Mouse (Mus musculus): Measurements from ENCODE around the gene Axdnd1. TPM values are rescaled to one million over a fixed set of nuclear protein-coding genes. Genes with fewer than 3 reads are reported as not detected.

The Axdnd1 gene
- polyA plus RNA-seq, 1 experiment from 2014 or later, result 0.30 TPM

DNA sequence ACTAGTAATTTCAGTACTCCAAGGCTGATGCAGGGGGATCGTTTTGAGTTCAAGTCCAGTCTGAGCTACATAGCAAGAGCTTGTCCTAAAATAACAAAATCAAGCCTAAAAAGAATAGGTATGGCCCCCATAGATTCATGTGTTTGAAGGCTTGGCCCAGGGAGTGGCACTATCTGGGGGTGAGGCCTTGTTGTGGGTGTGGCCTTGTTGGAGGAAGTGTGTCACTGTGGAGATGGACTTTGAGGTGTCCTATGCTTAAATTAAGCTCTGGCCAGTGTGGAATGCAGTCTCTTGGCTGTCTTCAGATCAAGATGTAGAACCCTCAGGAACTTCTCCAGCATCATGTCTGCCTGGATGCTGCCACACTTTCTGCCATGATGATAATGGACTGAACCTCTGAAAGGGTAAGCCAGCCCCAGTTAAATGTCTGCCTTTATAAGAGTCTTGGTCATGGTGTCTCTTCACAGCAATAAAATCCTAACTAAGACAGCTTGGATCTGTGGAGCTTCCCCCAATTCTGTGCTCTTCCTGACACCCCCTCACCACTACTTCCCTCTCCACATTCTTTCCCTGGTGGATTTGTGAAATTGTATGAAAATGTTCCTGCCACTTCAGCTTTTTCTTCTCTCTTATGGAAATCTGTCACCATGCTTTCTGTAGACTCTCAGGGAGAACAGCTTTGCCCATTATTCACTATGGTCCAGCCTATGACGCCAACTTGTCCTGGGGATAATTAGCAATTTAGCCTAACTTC is 34.2 kb upstream of the Axdnd1 start:
- no peaks in the 10 kb centered on the region for H3K9me3 ChIP-seq (replicated peaks)
- no peak overlapping the region for H3K4me3 ChIP-seq
- H3K4me1 ChIP-seq, result peaks cover 6% of the 10 kb centered on the region; the same call in 1 of the 2 replicates
- no peak overlapping the region for H3K4me2 ChIP-seq
- H3K27me3 ChIP-seq, result no peaks in the 10 kb centered on the region
- peaks cover 3% of the 10 kb centered on the region; the same call in 1 of the 2 replicates for H3K36me3 ChIP-seq (ENCODE audit: poor library complexity, severe bottlenecking)
- ATAC-seq, result no peak
- no peak overlapping the region for H3K27ac ChIP-seq
- no peak overlapping the region for H3K9ac ChIP-seq
- WGBS, result 90% methylated on average over 2 of the region's 2 CpGs

DNA sequence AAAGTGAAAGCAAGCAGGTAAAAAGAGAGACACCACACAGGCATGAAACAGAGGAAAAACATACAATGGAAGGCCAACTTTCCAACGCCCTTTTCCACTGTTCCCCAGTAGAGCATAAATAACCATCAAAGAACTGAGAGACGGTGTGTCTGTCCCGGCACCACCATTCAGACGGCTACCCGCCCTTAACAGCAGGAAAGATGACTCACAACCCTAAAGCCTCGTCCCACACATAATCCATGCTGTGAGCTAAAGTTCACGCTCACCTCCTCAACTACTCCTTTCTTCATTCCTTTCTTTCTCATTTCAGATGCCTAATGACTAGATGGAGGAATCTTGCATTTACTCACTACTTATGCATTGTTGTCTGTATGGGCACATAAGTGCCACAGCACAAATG is 33.4 kb upstream of the Axdnd1 start:
- ATAC-seq, result no peak
- Histone ChIP-seq H3K27me3 (no peaks in the 10 kb centered on the region), H3K4me3 (no peak overlapping the region), H3K9me3 (replicated peaks) (no peaks in the 10 kb centered on the region), H3K36me3 (ENCODE audit: poor library complexity, severe bottlenecking) (peaks cover 3% of the 10 kb centered on the region; the same call in 1 of the 2 replicates), H3K9ac (no peak overlapping the region), H3K4me1 (peaks cover 10% of the 10 kb centered on the region; the same call in 1 of the 2 replicates), H3K27ac (no peak overlapping the region), H3K4me2 (no peak overlapping the region)
- WGBS, result 69% methylated on average over 7 of the region's 7 CpGs

DNA sequence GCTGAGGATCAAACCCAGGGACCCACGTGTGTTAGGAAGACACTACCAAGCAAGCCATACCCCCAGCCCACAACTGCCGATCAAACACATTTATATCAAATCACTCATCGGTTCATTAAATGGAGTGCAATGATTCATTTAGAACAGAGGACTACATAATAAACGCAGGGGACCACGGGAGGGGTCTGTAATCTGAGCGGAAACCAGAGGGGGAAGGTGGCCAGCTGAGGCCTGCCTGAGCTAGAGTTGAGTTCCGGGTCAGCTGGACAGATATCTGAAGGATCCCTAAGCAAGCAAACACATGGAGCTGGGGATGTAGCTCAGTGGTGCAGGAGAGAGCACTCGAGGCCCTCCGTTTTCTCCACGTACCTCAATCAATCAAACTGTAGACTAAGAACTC is 32.9 kb upstream of the Axdnd1 start:
- WGBS, result 88% methylated on average over 10 of the region's 10 CpGs
- Histone ChIP-seq H3K27me3 (no peaks in the 10 kb centered on the region), H3K4me3 (no peak overlapping the region), H3K36me3 (ENCODE audit: poor library complexity, severe bottlenecking) (peaks cover 3% of the 10 kb centered on the region; the same call in 1 of the 2 replicates), H3K4me1 (peaks cover 10% of the 10 kb centered on the region; the same call in 1 of the 2 replicates), H3K4me2 (no peak overlapping the region), H3K9ac (no peak overlapping the region), H3K27ac (no peak overlapping the region), H3K9me3 (replicated peaks) (no peaks in the 10 kb centered on the region)
- ATAC-seq, result no peak

DNA sequence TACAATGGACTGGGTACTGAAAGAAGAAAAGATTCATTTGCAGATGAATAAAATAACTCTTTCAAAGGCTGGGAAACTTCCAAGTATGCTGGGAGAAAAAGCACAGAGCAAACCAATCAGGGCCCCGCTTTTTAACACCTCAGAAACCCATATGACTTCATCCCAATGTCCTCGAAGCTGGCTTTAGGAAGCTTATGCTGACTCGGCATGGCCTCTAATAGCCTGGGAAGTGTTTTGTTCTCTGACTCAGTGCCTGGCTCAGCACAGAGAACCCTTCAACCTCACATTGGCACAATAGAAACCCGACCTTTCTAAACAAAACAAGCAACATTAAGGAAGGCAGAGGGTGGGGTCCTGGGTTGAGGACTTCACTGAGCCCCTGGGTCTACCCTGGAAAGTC is 29.5 kb upstream of the Axdnd1 start:
- H3K9ac ChIP-seq, result no peak overlapping the region
- no peaks in the 10 kb centered on the region for H3K9me3 ChIP-seq (replicated peaks)
- H3K27me3 ChIP-seq, result no peaks in the 10 kb centered on the region
- peaks cover 3% of the 10 kb centered on the region; the same call in 1 of the 2 replicates for H3K36me3 ChIP-seq (ENCODE audit: poor library complexity, severe bottlenecking)
- no peak for ATAC-seq
- 19% methylated on average over 4 of the region's 4 CpGs for WGBS
- no peak overlapping the region for H3K4me2 ChIP-seq
- H3K4me3 ChIP-seq, result no peak overlapping the region
- peaks cover 11% of the 10 kb centered on the region for H3K4me1 ChIP-seq
- no peak overlapping the region for H3K27ac ChIP-seq

DNA sequence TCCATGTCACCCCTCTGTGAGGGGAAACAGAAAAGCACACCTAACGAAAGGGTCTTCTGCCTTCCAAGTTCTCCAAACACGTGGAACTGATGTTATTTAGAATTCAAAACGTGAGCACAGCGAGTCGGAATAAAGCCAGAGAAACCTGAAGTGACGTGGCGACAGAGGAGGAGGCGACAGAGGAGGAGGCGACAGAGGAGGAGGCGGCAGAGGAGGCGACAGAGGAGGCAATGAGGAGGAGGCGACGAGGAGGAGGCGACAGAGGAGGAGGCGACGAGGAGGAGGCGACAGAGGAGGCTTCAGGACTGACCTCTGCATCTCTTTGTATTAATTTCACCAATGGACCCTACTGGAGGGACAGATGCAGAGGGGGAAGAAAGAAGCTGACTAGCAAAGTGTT is 28.7 kb upstream of the Axdnd1 start:
- 67% methylated on average over 17 of the region's 17 CpGs for WGBS
- H3K27me3 ChIP-seq, result no peaks in the 10 kb centered on the region
- H3K4me1 ChIP-seq, result peaks cover 18% of the 10 kb centered on the region
- no peak for ATAC-seq
- H3K36me3 ChIP-seq (ENCODE audit: poor library complexity, severe bottlenecking), result no peaks in the 10 kb centered on the region
- H3K9me3 ChIP-seq (replicated peaks), result no peaks in the 10 kb centered on the region
- no peak overlapping the region for H3K4me2 ChIP-seq
- H3K4me3 ChIP-seq, result no peak overlapping the region
- no peak overlapping the region for H3K9ac ChIP-seq
- no peak overlapping the region for H3K27ac ChIP-seq

DNA sequence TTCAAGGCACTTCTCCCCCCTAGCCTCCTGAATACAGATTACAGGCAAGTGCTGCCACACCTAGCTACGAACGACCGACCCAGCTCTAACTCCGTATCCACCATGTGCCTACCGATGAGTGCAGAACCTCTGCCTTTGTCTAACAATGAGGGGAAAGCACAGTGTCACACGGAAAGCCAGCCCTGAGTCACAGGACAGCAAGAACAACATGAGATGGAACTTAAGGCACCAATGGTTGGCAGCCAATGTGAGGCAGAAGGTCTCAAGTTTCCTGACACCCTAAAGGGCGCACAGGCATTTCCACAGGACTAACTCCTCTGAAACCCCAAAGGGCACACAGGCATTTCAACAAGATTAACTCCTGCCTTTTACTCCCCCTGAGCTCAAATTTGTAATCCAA is 28.1 kb upstream of the Axdnd1 start:
- H3K27ac ChIP-seq, result no peak overlapping the region
- H3K36me3 ChIP-seq (ENCODE audit: poor library complexity, severe bottlenecking), result no peaks in the 10 kb centered on the region
- peaks cover 21% of the 10 kb centered on the region for H3K4me1 ChIP-seq
- 85% methylated on average over 7 of the region's 7 CpGs for WGBS
- no peaks in the 10 kb centered on the region for H3K9me3 ChIP-seq (replicated peaks)
- H3K9ac ChIP-seq, result no peak overlapping the region
- no peak for ATAC-seq
- H3K4me2 ChIP-seq, result no peak overlapping the region
- H3K4me3 ChIP-seq, result no peak overlapping the region
- H3K27me3 ChIP-seq, result no peaks in the 10 kb centered on the region

DNA sequence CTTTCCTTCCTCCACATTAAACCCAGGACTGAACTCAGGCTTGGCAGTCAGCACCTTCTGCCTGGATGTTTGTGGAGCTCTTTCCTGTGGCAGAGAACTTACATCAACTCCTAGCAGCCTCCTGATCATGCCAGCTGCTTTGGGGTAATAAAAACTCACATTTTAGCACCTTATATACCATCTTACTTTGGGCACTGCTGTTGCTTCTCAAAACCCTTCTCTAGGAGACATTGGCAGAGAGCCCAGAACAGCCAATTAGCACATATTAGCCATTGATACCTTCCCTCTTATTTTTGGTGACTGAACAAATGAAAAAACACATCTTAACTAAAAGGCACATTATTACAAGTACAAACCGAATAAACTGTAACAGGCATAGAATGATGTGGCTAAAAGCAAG is 24.1 kb upstream of the Axdnd1 start:
- Histone ChIP-seq H3K36me3 (ENCODE audit: poor library complexity, severe bottlenecking) (peaks cover 17% of the 10 kb centered on the region), H3K9me3 (replicated peaks) (no peaks in the 10 kb centered on the region), H3K27ac (peak overlapping the region; percentile 26), H3K4me2 (no peak overlapping the region), H3K27me3 (no peaks in the 10 kb centered on the region), H3K4me3 (no peak overlapping the region), H3K9ac (no peak overlapping the region), H3K4me1 (peaks cover 14% of the 10 kb centered on the region)
- ATAC-seq, result peak; percentile 59; the same call in 1 of the 2 replicates
- WGBS, result 28% methylated on average over 1 of the region's 1 CpGs

DNA sequence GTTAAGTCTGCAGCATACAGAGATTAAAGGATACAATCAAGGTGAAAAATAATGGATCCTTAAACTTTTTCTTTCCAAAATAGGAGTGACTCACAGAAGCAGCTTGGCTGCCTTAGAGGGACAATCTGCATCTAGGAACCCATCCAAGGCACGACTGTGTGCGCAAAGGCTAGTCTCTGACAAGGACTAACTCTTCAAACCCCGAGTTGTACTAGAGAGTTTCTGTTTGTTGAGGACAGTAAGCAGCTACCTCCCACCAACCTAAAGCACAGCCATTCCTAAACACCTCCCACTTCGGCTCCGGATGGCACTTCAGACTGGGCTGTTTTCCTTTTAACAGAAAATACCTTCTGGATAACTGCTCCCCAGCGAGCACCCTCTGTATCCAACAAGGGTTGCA is 21.8 kb upstream of the Axdnd1 start:
- Histone ChIP-seq H3K9ac (no peak overlapping the region), H3K27ac (no peak overlapping the region)
- WGBS, result 89% methylated on average over 6 of the region's 6 CpGs

DNA sequence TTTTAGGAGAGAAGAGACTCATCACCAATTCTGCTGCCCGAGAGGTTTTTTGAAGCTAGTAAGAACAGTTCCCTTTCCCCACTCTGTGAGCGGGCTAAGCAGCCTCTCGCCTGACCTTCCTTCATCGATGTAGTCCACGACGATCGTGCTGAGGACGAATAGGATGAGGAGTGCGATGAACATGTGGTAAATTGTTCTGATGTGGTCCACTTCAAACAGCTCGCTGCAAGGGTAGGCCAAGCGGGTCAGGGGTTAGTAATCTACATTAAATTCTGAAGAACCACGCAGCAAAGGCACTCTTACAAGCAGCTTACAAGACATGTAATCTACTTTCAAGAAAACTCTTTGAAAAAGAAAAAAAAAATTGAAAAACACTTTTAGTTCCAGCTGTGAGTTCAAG is 21.3 kb upstream of the Axdnd1 start:
- H3K36me3 ChIP-seq (ENCODE audit: poor library complexity, severe bottlenecking), result peaks cover 38% of the 10 kb centered on the region
- H3K4me1 ChIP-seq, result peaks cover 11% of the 10 kb centered on the region
- no peaks in the 10 kb centered on the region for H3K27me3 ChIP-seq
- H3K9me3 ChIP-seq (replicated peaks), result no peaks in the 10 kb centered on the region
- H3K4me3 ChIP-seq, result no peak overlapping the region
- H3K4me2 ChIP-seq, result no peak overlapping the region
- H3K27ac ChIP-seq, result no peak overlapping the region
- H3K9ac ChIP-seq, result no peak overlapping the region
- 94% methylated on average over 12 of the region's 12 CpGs for WGBS
- ATAC-seq, result no peak

More for the DNA sequence above, 21.8 kb upstream of the Axdnd1 start:
- no peak for ATAC-seq
- Histone ChIP-seq H3K27me3 (no peaks in the 10 kb centered on the region), H3K4me3 (no peak overlapping the region), H3K36me3 (ENCODE audit: poor library complexity, severe bottlenecking) (peaks cover 33% of the 10 kb centered on the region), H3K4me2 (no peak overlapping the region), H3K4me1 (peaks cover 11% of the 10 kb centered on the region), H3K9me3 (replicated peaks) (no peaks in the 10 kb centered on the region)

DNA sequence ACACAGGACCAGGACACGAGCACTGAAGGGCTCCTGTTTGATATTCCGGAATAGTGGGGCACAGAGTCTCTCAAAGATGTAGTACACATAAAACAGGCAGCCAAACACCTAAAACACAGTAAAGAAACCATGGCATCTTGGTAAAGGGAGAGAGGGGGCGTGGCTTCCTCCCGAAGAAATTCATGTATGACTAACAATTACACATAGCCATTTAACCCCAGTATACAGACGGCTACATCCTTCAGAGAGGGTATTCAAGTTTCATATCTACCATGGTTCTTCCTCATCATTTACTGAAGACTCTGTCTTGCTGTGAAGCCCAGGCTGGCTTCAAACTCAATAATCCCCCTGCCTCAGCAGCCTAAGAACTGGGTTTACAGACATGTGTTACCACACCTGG is 16.8 kb upstream of the Axdnd1 start:
- no peak for ATAC-seq
- WGBS, result 92% methylated on average over 5 of the region's 5 CpGs
- Histone ChIP-seq H3K27ac (no peak overlapping the region), H3K36me3 (ENCODE audit: poor library complexity, severe bottlenecking) (peaks cover 66% of the 10 kb centered on the region), H3K9ac (no peak overlapping the region), H3K27me3 (no peaks in the 10 kb centered on the region), H3K4me3 (no peak overlapping the region), H3K4me2 (no peak overlapping the region), H3K9me3 (replicated peaks) (no peaks in the 10 kb centered on the region), H3K4me1 (no peaks in the 10 kb centered on the region)

DNA sequence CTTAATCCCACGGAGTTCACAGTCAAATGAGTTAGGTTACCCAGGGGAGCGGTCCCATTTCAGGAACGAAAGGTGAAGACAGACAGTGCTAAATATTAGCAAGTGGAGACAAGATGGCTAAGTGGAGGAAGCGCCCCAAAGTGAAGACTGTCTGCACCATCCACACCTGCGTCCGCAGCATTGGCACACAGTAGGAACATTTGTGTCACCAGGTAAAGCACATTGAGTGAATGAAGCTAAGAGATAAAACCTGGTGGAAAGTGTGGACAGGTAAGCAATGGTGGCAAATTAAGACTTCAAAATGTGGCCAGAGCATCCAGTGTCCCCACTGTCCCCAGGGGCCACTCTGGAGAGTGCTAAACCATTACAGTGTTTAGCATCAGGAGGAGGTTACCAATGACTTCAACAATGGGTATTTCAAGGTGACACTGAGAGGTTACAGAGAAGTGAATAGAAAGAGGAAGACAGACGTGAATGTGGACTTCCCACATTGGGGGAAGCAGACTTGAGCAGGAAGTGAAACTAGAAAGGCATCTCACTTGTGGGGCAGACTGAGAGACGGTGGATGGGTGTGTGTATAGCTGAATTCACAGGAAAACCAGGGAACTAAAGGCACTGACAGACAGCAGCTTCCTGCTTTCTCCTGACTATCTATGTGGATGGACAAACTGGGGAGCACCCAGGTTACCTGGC is 16.2 kb upstream of the Axdnd1 start:
- Histone ChIP-seq H3K4me3 (no peak overlapping the region), H3K36me3 (ENCODE audit: poor library complexity, severe bottlenecking) (peaks cover 71% of the 10 kb centered on the region), H3K4me2 (no peak overlapping the region), H3K27ac (no peak overlapping the region), H3K9me3 (replicated peaks) (no peaks in the 10 kb centered on the region), H3K4me1 (no peaks in the 10 kb centered on the region), H3K27me3 (no peaks in the 10 kb centered on the region), H3K9ac (no peak overlapping the region)
- no peak for ATAC-seq
- 97% methylated on average over 8 of the region's 8 CpGs for WGBS

DNA sequence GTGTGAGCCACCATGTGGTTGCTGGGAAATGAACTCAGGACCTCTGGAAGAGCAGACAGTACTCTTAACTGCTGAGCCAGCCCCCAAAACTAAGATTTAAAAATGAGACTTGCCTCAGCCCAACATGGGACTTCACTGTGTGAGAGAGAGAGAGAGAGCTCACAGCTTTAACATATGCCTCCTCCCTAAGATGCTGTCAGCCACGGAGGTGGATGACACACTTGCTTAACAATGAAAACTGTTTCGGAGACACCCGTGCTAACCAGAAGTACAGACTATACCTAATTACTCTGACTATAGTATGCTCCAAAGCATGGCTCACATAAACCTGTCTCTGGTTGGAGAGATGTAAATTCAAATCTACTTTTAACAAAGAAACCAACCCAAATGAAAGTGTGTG is 12.5 kb upstream of the Axdnd1 start:
- no peak overlapping the region for H3K27ac ChIP-seq
- no peak for ATAC-seq
- H3K4me2 ChIP-seq, result no peak overlapping the region
- H3K9ac ChIP-seq, result no peak overlapping the region
- no peak overlapping the region for H3K4me3 ChIP-seq
- no peaks in the 10 kb centered on the region for H3K4me1 ChIP-seq
- H3K36me3 ChIP-seq (ENCODE audit: poor library complexity, severe bottlenecking), result peaks cover 65% of the 10 kb centered on the region
- no peaks in the 10 kb centered on the region for H3K9me3 ChIP-seq (replicated peaks)
- H3K27me3 ChIP-seq, result no peaks in the 10 kb centered on the region
- WGBS, result 90% methylated on average over 3 of the region's 3 CpGs
